Mouse (Mus musculus) layer of hippocampus, adult 11-12 months (tissue): ENCODE results near the gene Slco3a1.

Source experiments
- DNase-seq: peaks from one replicate; pipeline ENCODE4 v3.0.0; 2022; ENCODE audit warnings: low spot score

Slco3a1 gene

GRCm38 (mm10) chr7:74486083-74486482 is 68.5 kb downstream of the Slco3a1 start:
- DNase-seq = no peak

GRCm38 (mm10) chr7:74485669-74486068 is 68.9 kb downstream of the Slco3a1 start:
- no peak for DNase-seq

- DNase-seq = no peak
Observed at GRCm38 (mm10) chr7:74484024-74484385, 70.6 kb downstream of the Slco3a1 start.

- DNase-seq = no peak
Observed at GRCm38 (mm10) chr7:74483294-74484023, 71.1 kb downstream of the Slco3a1 start.

DNA sequence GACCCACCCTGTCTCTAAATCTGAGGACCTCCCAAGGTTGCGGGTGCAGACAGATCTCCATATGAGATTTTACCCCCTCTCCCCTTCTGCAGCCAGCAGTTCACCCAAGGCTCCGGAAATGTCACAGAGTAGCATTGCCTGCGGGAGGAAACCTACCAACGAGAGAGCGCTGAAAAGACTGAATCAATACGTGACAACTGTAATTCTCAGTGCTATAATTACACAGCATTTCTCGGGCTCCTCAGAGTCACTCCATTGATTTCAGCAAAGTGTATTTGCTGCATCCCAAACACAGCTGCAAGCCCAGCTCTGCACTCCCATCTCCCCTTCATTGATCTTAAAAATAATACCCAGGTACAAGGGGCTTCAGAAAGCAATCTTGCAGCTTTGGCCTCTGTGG is 82.8 kb downstream of the Slco3a1 start:
- no peak for DNase-seq

- no peak for DNase-seq
Observed at GRCm38 (mm10) chr7:74466886-74467285, 87.7 kb downstream of the Slco3a1 start.

DNA sequence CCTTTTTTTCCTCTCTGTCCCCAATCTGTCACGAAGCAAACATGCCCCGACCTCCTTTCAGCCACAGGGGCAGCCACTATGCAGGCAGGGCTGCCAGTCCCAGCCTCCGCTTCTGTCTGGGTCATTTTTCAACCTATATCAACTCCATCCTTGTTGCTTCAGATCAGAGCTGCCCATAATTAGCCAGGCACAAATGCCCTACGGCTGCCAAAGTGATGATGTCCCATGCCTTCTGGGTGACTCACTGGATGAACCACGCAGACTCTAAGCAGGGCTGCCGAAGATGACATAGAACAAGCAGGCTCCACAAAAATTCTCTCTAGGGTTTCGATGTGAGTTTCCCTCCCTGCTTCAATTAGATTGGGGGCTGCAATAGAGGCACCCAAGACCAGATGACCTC is 89.9 kb downstream of the Slco3a1 start:
- no peak for DNase-seq

GRCm38 (mm10) chr7:74462451-74462850 is 92.1 kb downstream of the Slco3a1 start:
- no peak for DNase-seq

GRCm38 (mm10) chr7:74461736-74462135 is 92.8 kb downstream of the Slco3a1 start:
- DNase-seq = no peak

GRCm38 (mm10) chr7:74461146-74461545 is 93.4 kb downstream of the Slco3a1 start:
- DNase-seq = no peak

DNA sequence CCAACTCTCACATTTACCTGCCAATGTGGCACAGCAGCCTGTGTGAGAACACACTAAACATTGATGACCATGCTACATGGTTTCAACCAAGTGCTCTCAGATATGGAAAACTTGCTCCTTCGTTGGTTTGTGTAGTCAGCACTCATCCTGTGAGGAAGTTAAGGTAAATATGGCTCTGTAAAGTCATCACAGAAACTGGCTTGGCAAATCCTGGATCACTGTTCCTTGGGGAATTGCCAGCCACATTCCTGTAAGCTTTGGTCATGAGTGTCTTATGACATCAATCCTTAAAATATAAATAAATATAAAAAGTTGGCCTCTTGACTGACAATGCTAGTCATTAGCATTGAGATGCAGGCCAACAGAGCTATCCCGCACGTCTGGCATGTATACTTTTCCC is 94.8 kb downstream of the Slco3a1 start:
- no peak for DNase-seq

DNA sequence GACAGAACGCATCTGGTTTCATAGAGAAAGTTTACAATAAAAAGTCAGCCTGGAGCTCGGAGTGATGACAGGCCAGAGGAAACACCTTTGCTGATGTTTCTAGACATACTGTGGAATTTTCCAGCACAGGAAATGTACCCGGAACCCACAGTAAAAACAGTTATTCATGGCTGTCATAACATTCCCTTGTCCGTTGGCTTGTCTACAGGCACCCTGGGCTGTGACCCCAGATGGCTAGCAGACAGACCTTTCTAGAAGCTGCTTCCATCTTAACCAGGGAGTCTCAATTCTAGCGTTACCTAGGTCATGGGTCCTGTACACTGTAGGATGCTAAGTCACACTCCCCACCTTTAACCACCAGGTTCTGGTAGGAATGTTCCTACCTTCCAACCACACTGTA is 95.3 kb downstream of the Slco3a1 start:
- DNase-seq = no peak

DNA sequence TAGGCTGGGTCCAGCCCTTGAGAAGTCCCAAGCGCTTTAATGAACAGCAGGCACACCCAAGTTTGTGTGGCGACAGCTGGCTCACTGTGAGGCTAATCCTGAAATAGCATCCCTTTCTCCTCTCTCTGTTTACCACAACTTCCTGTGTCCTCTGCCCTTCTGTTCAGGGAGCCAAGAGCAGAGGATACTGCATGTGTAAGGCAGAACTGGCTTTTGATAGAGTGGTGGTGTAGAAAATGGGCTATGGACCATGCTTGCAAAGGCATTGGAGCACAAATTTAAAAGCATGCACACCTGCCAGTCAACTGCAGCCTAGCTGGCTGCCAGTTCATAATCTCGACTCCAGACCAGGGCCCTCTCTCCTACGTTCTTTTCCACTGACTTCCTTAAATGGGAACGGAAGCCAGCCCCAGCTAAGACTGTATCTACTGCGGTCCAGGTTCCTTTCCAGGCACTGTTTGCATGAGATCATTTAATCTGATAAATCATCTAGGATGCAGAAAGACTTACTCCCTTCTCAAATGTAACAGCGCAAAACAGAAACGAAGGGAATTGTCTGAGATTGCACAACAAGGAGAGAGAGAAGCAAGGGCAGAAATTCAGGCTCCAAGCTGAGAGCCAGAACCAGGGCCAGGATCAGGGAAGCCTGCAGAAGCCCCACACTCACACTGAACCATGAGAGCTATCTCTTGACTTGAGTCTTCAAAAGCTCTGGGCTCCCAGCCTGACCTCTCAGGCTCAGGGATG is 95.9 kb downstream of the Slco3a1 start:
- DNase-seq = no peak

DNA sequence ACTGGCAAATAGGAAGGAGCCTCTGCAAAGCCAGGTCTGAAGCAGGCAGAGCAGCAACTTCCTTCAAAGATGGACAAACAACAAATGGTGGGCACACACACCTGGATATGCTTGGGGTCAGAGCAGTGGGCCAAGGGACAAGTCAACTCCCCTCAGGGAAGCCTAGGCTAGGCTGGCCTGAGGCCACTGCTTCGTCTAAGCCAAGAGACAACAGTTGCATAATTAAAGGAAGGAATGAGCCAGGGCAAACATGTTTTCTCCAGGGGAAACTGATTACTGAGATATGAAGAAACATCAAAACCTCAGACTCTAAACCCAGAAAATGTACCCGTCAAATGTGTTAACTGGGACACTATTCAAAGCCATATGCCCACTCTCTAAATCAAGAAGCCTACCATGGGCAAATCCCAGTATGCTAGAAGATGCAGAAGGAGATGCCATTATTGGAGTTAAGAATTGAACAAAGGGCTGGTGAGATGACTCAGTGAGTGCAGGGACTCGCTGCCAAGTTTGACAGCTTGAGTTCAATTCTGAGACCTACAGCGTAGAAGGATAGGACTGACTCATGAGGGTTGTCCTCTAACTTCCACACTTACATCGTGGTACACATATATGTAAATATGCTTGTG is 97.1 kb downstream of the Slco3a1 start:
- peak; percentile 50 for DNase-seq

DNA sequence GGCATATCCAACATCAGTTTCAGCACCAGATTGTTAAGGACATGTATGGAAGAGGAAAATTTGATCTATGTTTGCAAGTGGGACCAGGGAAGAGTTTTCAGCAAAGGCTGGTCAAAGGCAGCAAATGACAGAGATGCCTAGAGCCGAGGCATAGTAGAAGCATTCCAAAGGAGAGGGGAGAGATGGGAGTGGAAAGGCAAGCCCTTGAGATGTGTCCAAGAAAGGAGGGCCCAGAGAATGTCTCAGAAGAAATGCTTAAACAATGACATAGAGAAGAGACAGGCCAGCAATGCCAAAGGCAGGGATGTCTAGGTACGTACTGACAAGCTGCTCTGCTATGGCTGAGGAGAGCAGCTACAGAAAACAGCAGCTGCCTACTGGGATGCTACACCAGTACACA is 97.8 kb downstream of the Slco3a1 start:
- no peak for DNase-seq

GRCm38 (mm10) chr7:74451047-74451446 is 103.5 kb downstream of the Slco3a1 start:
- DNase-seq = no peak

DNA sequence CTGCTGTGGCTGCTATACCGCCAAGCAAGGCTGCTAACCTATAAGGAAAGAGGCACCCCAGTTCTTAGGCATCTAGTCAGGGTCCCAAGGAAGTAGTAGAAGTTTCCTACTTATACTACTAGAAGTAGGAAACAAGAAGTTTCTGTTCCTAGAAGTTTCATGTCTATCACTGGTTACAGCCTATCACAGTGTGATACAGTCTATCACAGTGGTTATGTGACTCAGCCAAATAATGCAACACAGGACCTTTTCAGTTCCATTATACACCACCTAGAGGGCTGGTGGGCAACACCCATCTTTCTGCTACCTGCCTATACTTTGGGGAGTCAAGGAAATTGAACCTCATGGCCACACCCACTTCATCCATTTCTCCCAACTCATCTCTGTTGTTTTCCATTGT is 104.8 kb downstream of the Slco3a1 start:
- DNase-seq = no peak

GRCm38 (mm10) chr7:74447781-74448180 is 106.8 kb downstream of the Slco3a1 start:
- no peak for DNase-seq

GRCm38 (mm10) chr7:74445148-74445547 is 109.4 kb downstream of the Slco3a1 start:
- DNase-seq = no peak

DNA sequence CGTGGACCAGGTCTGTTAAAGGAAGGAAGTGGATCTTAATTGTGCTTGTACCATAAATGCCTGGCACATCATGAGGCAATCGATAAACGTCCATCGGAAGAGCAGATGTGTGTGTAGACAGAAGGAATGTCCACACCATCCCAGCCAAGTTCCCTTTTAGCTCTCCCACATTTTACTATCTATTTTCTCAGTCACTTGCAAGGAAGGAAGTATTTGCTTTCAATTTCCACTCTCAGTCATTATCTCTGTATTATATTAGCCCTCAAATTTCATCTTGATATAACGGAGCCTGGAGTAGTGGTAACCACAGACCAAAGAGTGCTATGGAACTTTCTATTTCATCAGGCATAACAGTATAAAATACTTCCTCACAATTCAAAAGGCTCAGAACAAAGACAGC is 112.2 kb downstream of the Slco3a1 start:
- DNase-seq = no peak

DNA sequence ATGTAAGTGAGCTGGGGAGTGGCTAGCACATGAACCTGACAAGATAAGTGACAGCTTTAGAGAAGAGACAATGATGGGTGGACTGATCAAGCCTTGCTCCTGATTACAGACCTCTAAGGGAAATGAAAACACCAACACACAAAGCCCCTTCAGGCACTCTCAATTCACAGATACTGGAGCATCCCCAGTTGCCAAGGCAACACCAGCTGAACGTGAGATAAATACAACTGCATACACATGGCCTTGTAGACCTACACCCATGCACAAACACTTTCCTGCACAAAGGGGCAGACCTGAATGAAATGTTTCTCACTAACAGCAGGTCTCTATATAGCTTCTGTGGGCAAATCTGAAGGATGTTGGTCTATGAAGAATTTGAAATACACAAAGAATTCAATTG is 117.0 kb downstream of the Slco3a1 start:
- DNase-seq = no peak

DNA sequence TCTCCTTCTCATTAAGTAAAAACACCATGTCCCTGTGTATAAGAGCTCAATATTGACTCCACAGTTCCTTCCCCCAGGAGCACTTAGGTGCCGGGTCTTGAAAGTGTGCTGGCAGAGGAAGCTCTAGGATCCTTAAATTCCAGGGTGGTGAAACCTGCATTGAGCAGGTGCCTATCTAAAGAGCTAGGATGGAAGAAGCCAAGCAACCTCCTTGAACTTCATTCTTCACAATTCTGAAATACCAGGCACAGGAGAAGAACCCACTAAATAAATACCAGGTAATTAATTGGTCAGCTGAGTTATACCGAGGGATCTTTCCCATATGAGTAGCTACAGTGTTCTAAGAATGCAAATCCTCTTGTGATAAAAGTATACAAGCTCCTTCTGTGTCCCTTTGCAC is 117.9 kb downstream of the Slco3a1 start:
- DNase-seq = no peak

- DNase-seq = no peak
Observed at GRCm38 (mm10) chr7:74432950-74433349, 121.6 kb downstream of the Slco3a1 start.
